Comparison of ENCODE assay signal across 8 mouse cellular contexts in genomic region chr7:60216358-60217273, GRCm38 (mm10).
A peak's percentile ranks its signal among the peaks of the same experiment; 100 is the strongest.
DNase-seq lines count a peak whose midpoint lies in the region; ATAC-seq lines count a peak whose summit lies in the region.
"Not testable (repeated sequence)": the region's sequence is repeated elsewhere in the genome, so short reads cannot be mapped to it uniquely, and the experiment has no call there.

No protein-coding gene starts in this region.

- H3K27ac ChIP-seq in hindbrain, embryonic 14.5 days = peak overlapping the region; percentile 62
- not testable (repeated sequence) for H3K27ac ChIP-seq in midbrain, embryonic 11.5 days (ENCODE audit: low read depth, low read length)

- H3K4me3 ChIP-seq in hindbrain, embryonic 14.5 days (replicated peaks; ENCODE audit: low read length); midbrain, embryonic 11.5 days (ENCODE audit: low read depth, low read length): not testable (repeated sequence)

- not testable (repeated sequence) for H3K36me3 ChIP-seq in hindbrain, embryonic 14.5 days (replicated peaks; ENCODE audit: control insufficient read depth, insufficient read depth); midbrain, embryonic 11.5 days (ENCODE audit: control insufficient read depth, insufficient read depth, low read length)

- not testable (repeated sequence) for ATAC-seq in hindbrain, embryonic 14.5 days (ENCODE audit: low FRiP score)
- ATAC-seq in midbrain, embryonic 11.5 days (ENCODE audit: low FRiP score) = peak; percentile 69; the same call in 1 of the 2 replicates

- H3K4me2 ChIP-seq in hindbrain, embryonic 14.5 days (replicated peaks) = 0 out of 2 replicates have a peak overlapping the region, but pooled peaks have one; percentile 15
- H3K4me2 ChIP-seq in midbrain, embryonic 11.5 days = not testable (repeated sequence)

- not testable (repeated sequence) for H3K4me1 ChIP-seq in hindbrain, embryonic 14.5 days (replicated peaks; ENCODE audit: control insufficient read depth, insufficient read depth, low read length); midbrain, embryonic 11.5 days (ENCODE audit: control insufficient read depth, insufficient read depth, low read length)

- 72% methylated on average over 3 of the region's 3 CpGs for WGBS in hindbrain, embryonic 14.5 days
- 52% methylated on average over 3 of the region's 3 CpGs for WGBS in midbrain, embryonic 11.5 days

- H3K27me3 ChIP-seq in hindbrain, embryonic 14.5 days (ENCODE audit: control insufficient read depth, insufficient read depth, low read length); midbrain, embryonic 11.5 days (ENCODE audit: control insufficient read depth, insufficient read depth, low read length): not testable (repeated sequence)

- H3K9me3 ChIP-seq in hindbrain, embryonic 14.5 days (ENCODE audit: control insufficient read depth, low read length); midbrain, embryonic 11.5 days (ENCODE audit: control insufficient read depth, low read length): not testable (repeated sequence)

- not testable (repeated sequence) for H3K9ac ChIP-seq in hindbrain, embryonic 14.5 days; midbrain, embryonic 11.5 days (ENCODE audit: low read length)

- DNase-seq in cerebellum, adult 11-12 months = peak; percentile 20
- DNase-seq in cerebellum, postnatal 36 days = peak; percentile 11 to 39
- peak; percentile 5 to 72 for DNase-seq in frontal cortex, adult 2 months (ENCODE audit: extremely low spot score in 1 of 2, low spot score in 1 of 2)
- not testable (repeated sequence) for DNase-seq in hindbrain, embryonic 14.5 days (ENCODE audit: low spot score)
- peak; percentile 27 to 50 for DNase-seq in layer of hippocampus, adult 8-10 months (ENCODE audit: low spot score in 2 of 2)
- peak; percentile 28 to 36 for DNase-seq in left cerebral cortex, adult 18-20 months (ENCODE audit: low spot score in 2 of 2)
- peak; percentile 81 for DNase-seq in midbrain, embryonic 11.5 days (ENCODE audit: low spot score, missing footprints)
- peak; percentile 50 for DNase-seq in right cerebral cortex, adult 18-20 months
